Mouse (Mus musculus) gastrocnemius, postnatal 10 days (tissue): ENCODE measurements around the gene Spon1. TPM values are rescaled to one million over a fixed set of nuclear protein-coding genes. Genes with fewer than 3 reads are reported as not detected.

Experiments used
- DNase-seq: peaks from one replicate; pipeline ENCODE4 v3.0.0; 2021; ENCODE audit warnings: mixed read lengths
- total RNA-seq, 2 experiments: library from RNA; stranded (reverse); gene quantifications; 2 replicates each; pipeline ENCODE4 v1.2.3; 2021

The Spon1 gene
- total RNA-seq, 2 experiments from 2014 or later = 5.1 to 5.6 TPM

DNA sequence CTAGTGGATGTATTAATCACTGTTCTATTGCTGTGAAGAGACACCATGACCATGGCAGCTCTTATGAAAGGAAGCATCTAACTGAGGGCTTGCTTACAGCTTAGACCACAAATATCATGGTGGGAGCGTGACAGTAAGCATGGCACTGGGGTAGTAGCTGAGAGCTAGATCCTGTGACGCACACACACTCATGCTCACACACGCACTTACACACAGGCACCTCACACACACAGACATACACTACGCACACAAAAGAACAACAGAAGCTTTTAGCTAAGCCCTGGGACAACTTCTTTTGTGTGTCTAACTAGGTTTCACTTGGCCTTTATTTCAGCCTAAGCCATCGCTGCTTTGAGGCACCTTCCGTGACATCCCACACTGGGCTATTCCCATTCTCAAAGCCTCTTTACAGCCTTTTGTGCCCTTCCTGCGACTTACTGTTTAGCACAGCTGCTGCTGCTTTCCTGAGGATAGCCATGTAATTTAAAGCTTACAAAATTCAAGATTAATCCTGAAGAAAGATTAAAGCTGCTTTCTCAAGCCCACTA lies 138.6 kb downstream of the Spon1 start:
- DNase-seq = no peak

DNA sequence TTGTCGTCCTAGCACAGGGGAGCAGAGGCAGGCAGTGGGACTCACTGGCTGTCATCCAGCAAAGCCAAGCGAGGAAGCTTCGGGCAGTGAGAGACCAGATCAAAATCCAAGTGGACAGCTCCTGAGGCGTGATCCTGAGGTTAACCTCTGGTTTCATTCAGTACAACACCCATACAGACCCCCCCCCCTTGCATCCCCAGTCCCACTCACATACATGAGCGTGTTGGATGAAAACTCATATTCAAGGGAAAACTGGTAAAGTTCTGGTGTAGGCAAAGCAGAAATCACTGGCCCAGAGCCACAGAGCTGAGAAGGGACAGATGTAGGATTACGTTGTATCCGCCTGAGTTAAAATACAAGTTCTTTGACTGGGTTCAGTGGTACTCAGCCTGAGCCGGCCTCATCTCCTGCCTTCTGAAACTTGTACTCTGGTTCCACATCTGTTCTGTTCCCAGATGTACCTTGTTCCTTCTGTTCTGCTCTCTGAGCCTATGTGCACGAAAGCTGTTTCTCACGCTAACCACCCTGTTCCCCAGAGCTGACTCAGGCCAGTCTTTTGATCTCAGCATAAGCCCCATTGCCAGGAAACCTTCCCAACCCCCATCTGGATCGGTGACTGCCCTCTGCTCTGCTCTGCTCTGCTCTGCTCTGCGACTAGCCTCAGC lies 143.5 kb downstream of the Spon1 start:
- no peak for DNase-seq

DNA sequence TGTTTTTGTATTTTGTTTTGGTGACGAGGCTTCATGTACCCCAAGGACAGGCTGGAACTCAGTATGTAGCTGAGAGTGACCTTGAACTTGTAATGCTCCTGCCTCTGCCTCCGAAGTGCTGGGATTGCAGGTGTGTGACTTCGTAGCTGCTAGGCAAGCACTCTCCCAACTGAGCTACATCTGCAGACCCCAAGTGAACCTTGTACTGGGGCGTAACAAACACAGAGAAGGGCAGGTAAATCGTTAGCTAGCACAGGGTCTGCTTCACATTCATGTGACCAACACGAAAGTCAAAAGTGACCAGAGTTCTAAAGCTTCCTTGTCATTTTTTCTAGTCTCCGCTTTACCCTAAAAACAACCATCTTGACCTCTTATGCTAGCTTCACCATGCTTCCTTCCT lies 145.1 kb downstream of the Spon1 start:
- no peak for DNase-seq

DNA sequence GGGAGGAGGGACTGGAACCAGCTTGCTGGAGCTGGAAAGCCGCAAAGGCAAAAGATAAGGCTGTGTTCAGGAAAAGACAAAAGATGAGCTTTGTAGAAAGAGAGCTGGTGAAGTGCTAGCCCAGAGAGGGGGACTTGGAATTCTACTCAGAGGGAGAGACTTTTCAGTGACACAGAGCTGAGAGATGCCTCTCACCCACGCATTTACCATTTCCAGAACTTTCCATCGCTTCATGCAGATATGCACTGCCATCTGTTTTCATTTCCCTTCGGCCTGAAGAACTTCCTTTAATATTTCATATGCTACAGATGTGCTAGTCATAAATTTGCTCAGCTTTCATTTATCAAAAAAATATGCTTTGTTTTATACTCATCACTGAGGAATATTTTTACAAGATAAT lies 150.1 kb downstream of the Spon1 start:
- DNase-seq = no peak

- no peak for DNase-seq
Measured at GRCm38 (mm10) chr7:113918916-113919315, 153.1 kb downstream of the Spon1 start.

GRCm38 (mm10) chr7:113919505-113919904 lies 153.7 kb downstream of the Spon1 start:
- DNase-seq = no peak

- no peak for DNase-seq
Measured at GRCm38 (mm10) chr7:113920056-113920455, 154.3 kb downstream of the Spon1 start.

GRCm38 (mm10) chr7:113924561-113924960 lies 158.8 kb downstream of the Spon1 start:
- no peak for DNase-seq

- DNase-seq = no peak
Measured at GRCm38 (mm10) chr7:113950888-113951287, 185.1 kb downstream of the Spon1 start.

DNA sequence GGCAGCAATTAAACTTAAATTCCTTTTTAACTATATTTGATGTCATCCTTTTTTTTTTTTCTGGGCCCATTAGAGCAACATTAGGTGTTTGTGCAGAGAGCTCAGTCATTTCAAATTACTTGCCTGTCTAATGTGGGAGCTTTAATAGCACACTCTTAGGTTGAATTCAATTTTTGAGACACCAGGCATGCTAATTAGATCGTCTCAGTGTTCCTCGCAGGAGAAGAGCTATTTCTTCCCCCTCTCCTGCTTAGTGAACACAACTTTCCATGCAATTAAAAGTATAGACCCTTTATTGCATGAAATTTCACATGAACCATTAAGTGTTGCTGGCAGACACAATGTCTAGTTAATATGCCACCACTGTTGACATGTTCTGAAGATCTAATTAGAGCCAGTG lies 189.6 kb downstream of the Spon1 start:
- no peak for DNase-seq

DNA sequence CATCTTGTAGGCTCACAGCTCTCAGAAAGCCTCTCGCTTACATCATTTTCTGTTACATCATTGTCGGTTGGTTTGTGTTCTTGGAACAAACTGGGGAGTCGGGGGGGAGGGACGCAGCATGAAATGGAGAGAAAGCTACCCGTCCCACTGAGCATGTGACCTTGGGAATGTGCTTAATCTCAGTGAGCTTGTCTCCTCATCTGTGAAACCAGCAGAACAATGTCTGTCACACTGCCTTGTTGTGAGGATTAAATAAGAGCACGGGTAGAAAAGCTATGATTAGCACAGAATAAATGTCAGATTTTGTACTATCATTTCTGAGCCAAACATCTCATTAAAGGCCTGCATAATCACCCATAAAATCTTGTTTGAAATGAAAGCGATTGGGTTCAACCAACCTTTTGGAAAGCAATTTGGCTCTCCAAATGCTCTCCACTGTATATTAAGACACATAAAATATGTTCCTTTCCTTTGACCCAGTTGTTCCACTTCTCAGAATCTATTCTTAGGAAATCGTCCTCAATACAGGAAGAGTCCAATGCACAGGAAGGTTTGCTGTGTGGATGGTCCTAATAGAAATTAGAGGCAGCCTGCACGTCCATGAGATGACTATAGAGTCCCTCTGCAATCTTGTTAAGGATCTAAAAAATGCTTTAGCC lies 195.2 kb downstream of the Spon1 start:
- no peak for DNase-seq

DNA sequence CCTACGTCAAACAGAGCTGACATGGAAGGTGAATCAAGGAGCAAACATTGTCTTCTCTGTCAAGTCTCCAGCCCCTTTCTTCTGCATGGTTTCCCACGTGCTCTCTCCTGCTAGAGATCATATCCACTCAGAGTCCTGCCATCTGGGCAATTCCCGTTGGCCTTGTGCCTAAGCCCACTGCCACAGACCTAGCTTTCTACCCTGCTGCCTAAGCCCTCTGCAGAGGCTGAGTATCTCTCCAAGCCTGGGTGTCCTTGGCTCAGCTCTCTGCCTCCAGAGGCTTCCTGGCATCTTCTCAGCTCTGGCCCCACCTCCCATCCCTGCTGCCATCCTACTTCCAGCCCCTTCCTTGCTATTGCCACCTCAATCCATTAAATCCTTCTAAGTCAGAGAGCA lies 195.7 kb downstream of the Spon1 start:
- peak; percentile 8 for DNase-seq

DNA sequence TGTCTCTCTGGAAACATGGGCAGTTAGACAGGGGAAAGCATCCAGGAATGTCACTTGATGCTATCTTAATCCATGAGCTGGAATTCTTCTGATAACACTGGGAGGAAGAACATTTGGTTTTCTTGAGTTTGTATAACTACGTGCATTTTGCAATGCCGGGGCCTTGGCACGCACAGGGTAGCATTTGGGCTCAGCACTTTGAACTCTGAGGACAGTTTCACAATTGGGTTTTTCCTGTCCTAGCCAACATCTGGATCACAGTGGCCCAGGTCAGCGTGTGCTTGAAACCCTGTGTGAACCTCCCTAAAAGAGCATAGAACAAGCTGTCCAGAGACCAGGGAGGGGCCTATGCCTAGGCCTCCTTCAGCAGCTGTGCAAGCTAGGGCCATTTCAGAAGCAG lies 196.3 kb downstream of the Spon1 start:
- no peak for DNase-seq

DNA sequence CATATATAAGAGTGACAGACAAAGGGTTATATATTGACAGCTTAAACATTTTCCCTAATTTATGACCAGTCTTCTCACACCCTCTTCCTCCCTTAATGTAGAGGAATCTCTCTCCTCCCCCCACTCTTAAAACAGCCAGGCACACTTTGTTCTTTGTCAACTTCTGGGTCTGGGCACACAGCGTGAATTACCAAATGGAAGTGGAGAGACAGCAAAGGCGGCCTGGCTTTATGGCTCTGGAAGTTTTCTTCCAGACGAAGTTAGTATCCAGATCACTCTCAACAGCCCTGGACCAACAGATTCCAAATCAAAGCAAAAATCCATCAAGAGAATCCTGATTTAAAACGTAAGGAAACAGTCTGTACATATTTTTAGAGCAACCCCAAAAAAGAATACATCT lies 198.0 kb downstream of the Spon1 start:
- no peak for DNase-seq

- DNase-seq = no peak
Measured at GRCm38 (mm10) chr7:113965625-113966024, 199.8 kb downstream of the Spon1 start.

DNA sequence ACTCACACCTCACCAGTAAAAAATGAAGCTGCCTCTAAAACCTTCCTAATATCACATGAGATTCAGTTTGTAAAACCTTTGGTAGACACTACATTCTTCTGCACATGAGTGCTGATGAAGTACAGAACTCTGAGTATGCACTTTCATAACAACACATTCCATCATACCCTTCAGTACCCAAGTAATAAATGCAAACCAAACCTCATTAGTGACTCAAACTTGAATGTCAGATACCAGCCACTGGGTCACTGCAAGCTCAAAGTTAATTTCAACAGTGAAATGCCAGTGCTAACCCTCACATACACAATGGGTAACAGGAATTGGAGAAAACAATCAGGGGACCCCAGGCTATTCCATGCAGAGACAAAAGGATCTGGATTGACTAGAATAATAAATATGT lies 203.4 kb downstream of the Spon1 start:
- no peak for DNase-seq

DNA sequence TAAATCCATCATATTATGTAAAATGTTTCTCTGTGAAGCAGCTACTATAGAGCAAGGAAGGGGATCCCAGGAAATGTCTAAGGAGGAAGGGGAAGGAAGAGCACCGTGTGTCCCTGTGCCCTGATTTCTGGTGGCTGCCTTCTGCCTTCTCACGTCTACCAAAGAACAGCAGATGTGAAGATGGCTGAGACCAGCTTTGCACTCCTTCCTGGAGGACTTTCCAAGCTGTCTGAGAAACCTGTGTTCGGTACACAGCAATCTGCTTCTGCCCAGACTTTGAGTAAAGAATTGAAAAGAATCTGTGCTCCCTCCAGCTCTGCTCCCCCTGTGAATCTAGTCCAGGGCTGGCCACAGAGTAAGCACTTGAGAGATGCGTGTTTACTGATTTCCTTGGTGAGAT lies 206.7 kb downstream of the Spon1 start:
- no peak for DNase-seq

- DNase-seq = no peak
Measured at GRCm38 (mm10) chr7:113986406-113987134, 220.8 kb downstream of the Spon1 start.

DNA sequence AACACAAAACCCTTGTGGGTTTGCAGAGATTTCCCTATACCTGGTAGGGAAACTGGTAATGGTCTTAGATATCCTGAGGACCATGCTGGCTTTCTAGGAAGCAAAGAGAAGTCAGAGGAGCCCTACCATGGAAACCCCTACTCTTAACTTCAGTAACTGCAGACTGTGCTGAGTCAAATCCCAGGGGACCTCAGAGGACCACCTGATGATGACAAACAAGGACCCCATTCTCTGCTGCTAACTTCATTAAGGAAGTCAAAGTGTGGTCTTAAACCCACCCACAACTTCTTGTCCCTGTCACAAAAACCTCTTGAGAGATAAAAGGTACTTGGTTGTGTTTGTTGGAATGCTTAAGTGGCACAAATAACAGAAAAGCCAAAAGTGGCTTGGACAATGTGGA lies 222.4 kb downstream of the Spon1 start:
- DNase-seq = no peak

- no peak for DNase-seq
Measured at GRCm38 (mm10) chr7:113997675-113998354, 232.0 kb downstream of the Spon1 start.

DNA sequence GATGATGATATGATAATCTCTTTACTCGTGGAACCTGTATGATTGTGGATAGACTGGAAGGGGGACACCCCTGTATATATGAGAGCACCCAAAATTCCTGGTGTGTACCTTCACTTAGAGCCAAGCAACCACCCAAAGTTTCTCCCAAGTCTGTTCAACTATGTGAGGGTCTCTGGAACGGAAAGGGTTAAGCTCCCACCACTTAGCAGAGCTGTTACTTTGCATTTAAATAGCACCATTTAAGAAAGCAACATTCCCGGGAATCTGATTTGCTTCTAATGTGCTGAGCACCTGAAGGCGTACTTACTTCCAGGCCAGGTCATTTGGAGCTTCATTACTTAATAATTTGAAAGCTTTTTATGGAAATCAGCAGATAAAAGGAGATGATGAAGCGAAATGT lies 238.4 kb downstream of the Spon1 start:
- no peak for DNase-seq

DNA sequence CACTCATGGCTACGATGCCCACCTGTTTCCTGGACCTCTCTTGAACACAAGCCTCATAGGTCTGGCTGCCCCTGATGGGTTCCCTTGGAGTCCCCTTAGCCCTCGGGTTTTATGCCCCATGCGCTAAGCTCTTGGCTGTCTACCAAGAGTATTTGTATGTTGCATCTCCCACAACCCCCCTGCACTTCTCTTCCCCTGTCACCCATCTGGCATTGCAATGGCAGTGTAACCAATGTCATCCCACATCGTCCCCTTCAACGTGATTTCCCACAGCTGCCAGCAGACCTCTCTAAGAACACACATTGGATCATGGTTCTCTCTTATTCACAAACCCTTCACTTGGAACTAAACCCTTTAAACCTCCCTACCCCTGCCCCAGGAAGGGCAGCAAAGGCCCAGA lies 239.7 kb downstream of the Spon1 start:
- DNase-seq = no peak

- no peak for DNase-seq
Measured at GRCm38 (mm10) chr7:114006456-114006855, 240.7 kb downstream of the Spon1 start.
